Mouse (Mus musculus) myocyte (in vitro differentiated cells): ENCODE measurements around the gene Miip. TPM values are rescaled to one million over a fixed set of nuclear protein-coding genes. Genes with fewer than 3 reads are reported as not detected.
"Not testable (repeated sequence)": the region's sequence is repeated elsewhere in the genome, so short reads cannot be mapped to it uniquely, and the experiment has no call there.

Source experiments
- H3K27me3 ChIP-seq: one replicate; pipeline ENCODE4 v1.6.1; 2011; ENCODE audit not compliant: control insufficient read depth, insufficient read depth, insufficient read length
- H3K36me3 ChIP-seq: one replicate; pipeline ENCODE4 v1.6.1; 2011; ENCODE audit not compliant: control insufficient read depth, insufficient read depth
- H3K4me2 ChIP-seq: one replicate; pipeline ENCODE4 v1.6.1; 2011; ENCODE audit warnings: low read depth, control low read depth
- H3K4me3 ChIP-seq: one replicate; pipeline ENCODE4 v1.5.1; 2011; ENCODE audit warnings: mild to moderate bottlenecking, control low read depth, moderate library complexity
- H3K79me2 ChIP-seq: one replicate; pipeline ENCODE4 v1.6.1; 2011; ENCODE audit not compliant: control insufficient read depth, insufficient read depth
- H3ac ChIP-seq: one replicate; pipeline ENCODE4 v1.6.1; 2011; ENCODE audit not compliant: control insufficient read depth, insufficient read length
- CEBPB ChIP-seq: IDR thresholded peaks from 2 replicates; pipeline ENCODE4 v1.6.1; 2011; ENCODE audit warnings: mild to moderate bottlenecking, moderate library complexity; ENCODE audit not compliant: poor library complexity, insufficient read depth, severe bottlenecking
- E2F4 ChIP-seq: IDR thresholded peaks from one replicate; pipeline ENCODE4 v1.6.1; 2011; ENCODE audit warnings: mild to moderate bottlenecking, control low read depth, moderate library complexity; ENCODE audit not compliant: insufficient read depth
- MAX ChIP-seq: IDR thresholded peaks from one replicate; pipeline ENCODE4 v1.6.1; 2011; ENCODE audit warnings: low read depth, mild to moderate bottlenecking, control low read depth
- MYOD1 ChIP-seq, 3 experiments: IDR thresholded peaks; one replicate each; pipeline ENCODE4 v1.6.1; 2011; ENCODE audit warnings: control low read depth in 2 of 3, low read depth in 2 of 3, mild to moderate bottlenecking in 2 of 3, moderate library complexity in 1 of 3; ENCODE audit not compliant: insufficient read length in 2 of 3, control insufficient read depth in 1 of 3
- MYOG ChIP-seq, 3 experiments: IDR thresholded peaks; one replicate each; pipeline ENCODE4 v1.6.1; 2011; ENCODE audit warnings: control low read depth in 2 of 3, low read depth in 2 of 3, mild to moderate bottlenecking in 2 of 3; ENCODE audit not compliant: insufficient read length in 2 of 3, control insufficient read depth in 1 of 3, insufficient read depth in 1 of 3
- POLR2A ChIP-seq: IDR thresholded peaks from one replicate; pipeline ENCODE4 v1.6.1; 2011; ENCODE audit warnings: low read depth, mild to moderate bottlenecking, control low read depth, moderate library complexity; ENCODE audit not compliant: insufficient read length
- POLR2AphosphoS2 ChIP-seq: IDR thresholded peaks from one replicate; pipeline ENCODE4 v1.6.1; 2011; ENCODE audit warnings: low read depth, control low read depth; ENCODE audit not compliant: insufficient read length
- REST ChIP-seq: IDR thresholded peaks from one replicate; pipeline ENCODE4 v1.6.1; 2011; ENCODE audit warnings: mild to moderate bottlenecking, control low read depth, moderate library complexity; ENCODE audit not compliant: insufficient read depth, insufficient read length
- SRF ChIP-seq: IDR thresholded peaks from one replicate; pipeline ENCODE4 v1.6.1; 2011; ENCODE audit warnings: low read depth; ENCODE audit not compliant: control insufficient read depth, insufficient read length
- TCF12 ChIP-seq: IDR thresholded peaks from one replicate; pipeline ENCODE4 v1.6.1; 2011; ENCODE audit warnings: mild to moderate bottlenecking, control low read depth; ENCODE audit not compliant: poor library complexity, insufficient read depth, severe bottlenecking
- TCF3 ChIP-seq: IDR thresholded peaks from one replicate; pipeline ENCODE4 v1.6.1; 2011; ENCODE audit warnings: low read depth, control low read depth; ENCODE audit not compliant: insufficient read length
- USF1 ChIP-seq: IDR thresholded peaks from one replicate; pipeline ENCODE4 v1.6.1; 2011; ENCODE audit warnings: low read depth, mild to moderate bottlenecking, control low read depth, moderate library complexity
- polyA plus RNA-seq: library from polyadenylated mRNA; unstranded; fragments of >200 nt; fragmentation: generic; extraction: Trizol; gene quantifications from one replicate; pipeline ENCODE4 v1.2.1, GENCODE M21; 2012; ENCODE audit warnings: missing spikeins

Gene Miip
- polyA plus RNA-seq, 1 experiment, result 11.0 TPM

GRCm38 (mm10) chr4:147847614-147848583, 20.7 kb downstream of the Miip start, which contains the start of gene Zfp933:
TSS of gene Zfp933 (minus strand) at chr4:147848366.
- Histone ChIP-seq H3K27me3 (no peaks in the 10 kb centered on the region), H3K4me2 (peak within 1 kb of the TSS; percentile 80), H3K4me3 (peak within 1 kb of the TSS; percentile 75), H3K79me2 (peaks cover 15% of the 10 kb centered on the region), H3K36me3 (no peaks in the 10 kb centered on the region), H3ac (no peak within 1 kb of the TSS)
- no peak for TF ChIP-seq MYOG (IDR thresholded peaks at IDR 0.05; ENCODE audit: control insufficient read depth in 1 of 3, insufficient read depth in 1 of 3, insufficient read length in 2 of 3, low read depth in 2 of 3)
- TF ChIP-seq MAX, result peak; percentile 64
- no peak for TF ChIP-seq SRF
- no peak for TF ChIP-seq REST
- no peak for TF ChIP-seq MYOD1 (IDR thresholded peaks at IDR 0.05; ENCODE audit: control insufficient read depth in 1 of 3, insufficient read length in 2 of 3, low read depth in 2 of 3)
- TF ChIP-seq USF1, result peak; percentile 98

GRCm38 (mm10) chr4:147842871-147843270, 25.7 kb downstream of the Miip start:
- Histone ChIP-seq H3K36me3 (peaks cover 3% of the 10 kb centered on the region), H3K4me3 (no peak overlapping the region), H3ac (no peak overlapping the region), H3K4me2 (no peak overlapping the region), H3K27me3 (no peaks in the 10 kb centered on the region), H3K79me2 (peaks cover 11% of the 10 kb centered on the region)
- no peak for TF ChIP-seq USF1
- TF ChIP-seq TCF12, result no peak
- TF ChIP-seq MYOD1 (IDR thresholded peaks at IDR 0.05; ENCODE audit: control insufficient read depth in 1 of 3, insufficient read length in 2 of 3, low read depth in 2 of 3), result no peak
- TF ChIP-seq E2F4, result no peak
- no peak for TF ChIP-seq POLR2A
- TF ChIP-seq TCF3, result no peak
- TF ChIP-seq CEBPB, result no peak
- no peak for TF ChIP-seq MAX
- no peak for TF ChIP-seq SRF
- no peak for TF ChIP-seq POLR2AphosphoS2
- TF ChIP-seq MYOG (IDR thresholded peaks at IDR 0.05; ENCODE audit: control insufficient read depth in 1 of 3, insufficient read depth in 1 of 3, insufficient read length in 2 of 3, low read depth in 2 of 3), result no peak

- H3ac ChIP-seq, H3K27me3 ChIP-seq, H3K79me2 ChIP-seq, H3K4me2 ChIP-seq, H3K36me3 ChIP-seq, H3K4me3 ChIP-seq: not testable (repeated sequence)
These were observed 29.3 kb downstream of the Miip start for GRCm38 (mm10) chr4:147839282-147839681.

GRCm38 (mm10) chr4:147824389-147824788, 44.2 kb downstream of the Miip start:
- H3K36me3 ChIP-seq, result peaks cover 29% of the 10 kb centered on the region

GRCm38 (mm10) chr4:147821414-147821813, 47.2 kb downstream of the Miip start:
- not testable (repeated sequence) for H3K4me2 ChIP-seq, H3ac ChIP-seq, H3K4me3 ChIP-seq, H3K79me2 ChIP-seq, H3K27me3 ChIP-seq
- H3K36me3 ChIP-seq, result peaks cover 10% of the 10 kb centered on the region

More at GRCm38 (mm10) chr4:147824389-147824788, 44.2 kb downstream of the Miip start:
- H3ac ChIP-seq, result no peak overlapping the region
- H3K4me3 ChIP-seq, result no peak overlapping the region
- H3K27me3 ChIP-seq, result no peaks in the 10 kb centered on the region
- no peaks in the 10 kb centered on the region for H3K79me2 ChIP-seq
- no peak overlapping the region for H3K4me2 ChIP-seq
- TF ChIP-seq MAX (no peak), E2F4 (no peak), CEBPB (no peak), POLR2A (no peak), MYOG (IDR thresholded peaks at IDR 0.05; ENCODE audit: control insufficient read depth in 1 of 3, insufficient read depth in 1 of 3, insufficient read length in 2 of 3, low read depth in 2 of 3) (no peak), REST (no peak)

GRCm38 (mm10) chr4:147819659-147820058, 49.0 kb downstream of the Miip start:
- not testable (repeated sequence) for H3K27me3 ChIP-seq, H3ac ChIP-seq, H3K4me2 ChIP-seq, H3K36me3 ChIP-seq, H3K4me3 ChIP-seq, H3K79me2 ChIP-seq
